Comparison of ENCODE assay signal across 14 mouse cellular contexts in the genomic region with DNA sequence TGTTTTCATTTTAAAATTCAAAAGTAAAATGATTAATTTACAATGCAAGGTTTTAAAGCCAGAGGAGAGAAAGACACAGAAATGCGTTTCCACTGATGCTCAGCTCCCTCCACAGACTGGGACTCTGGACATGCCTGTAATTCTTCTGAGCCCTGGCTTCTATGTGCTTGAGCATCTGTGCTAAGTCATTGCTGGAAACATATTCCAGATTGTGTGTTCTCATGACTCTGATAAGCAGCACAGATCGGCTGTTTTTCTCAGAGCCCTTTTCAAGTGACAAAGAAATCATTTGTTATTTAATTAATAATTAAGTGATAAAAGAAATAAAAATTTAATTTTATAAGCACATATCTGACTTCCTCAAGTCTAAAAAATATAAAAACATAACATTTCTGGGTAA.
"Had no signal": no experiment of that assay in that cellular context is flagged by ENCODE, and none has a peak within 500 bp of the region (broad histone marks: within the 10 kb centered on the region; RNA-seq: fewer than 3 reads in every experiment).

No protein-coding gene starts in this region.

- ATAC-seq: intestine, postnatal 0 days; lung, postnatal 0 days had no signal

- H3K27ac ChIP-seq: kidney, postnatal 0 days; left cerebral cortex, adult 2 months; limb, embryonic 10.5 days; liver, embryonic 15.5 days; midbrain, embryonic 12.5 days had no signal

- H3K4me2 ChIP-seq: liver, embryonic 11.5 days; liver, embryonic 15.5 days; midbrain, embryonic 12.5 days had no signal

- H3K27me3 ChIP-seq: liver, embryonic 15.5 days; midbrain, embryonic 12.5 days had no signal

- DNase-seq: kidney, adult 8-10 months; kidney, postnatal 36 days; lung, adult 2 months; lung, postnatal 36 days; right cerebral cortex, postnatal 25 days; thymus, postnatal 4 days had no signal

- H3K9ac ChIP-seq: liver, embryonic 15.5 days; midbrain, embryonic 12.5 days had no signal

- H3K9me3 ChIP-seq: limb, embryonic 10.5 days; liver, embryonic 15.5 days; midbrain, embryonic 12.5 days had no signal

- H3K4me3 ChIP-seq: left cerebral cortex, adult 2 months; limb, embryonic 10.5 days; liver, embryonic 15.5 days; midbrain, embryonic 12.5 days had no signal

- H3K36me3 ChIP-seq: limb, embryonic 10.5 days; liver, embryonic 15.5 days; midbrain, embryonic 12.5 days had no signal

- H3K4me1 ChIP-seq: limb, embryonic 10.5 days; liver, embryonic 15.5 days; midbrain, embryonic 12.5 days had no signal
